Mouse (Mus musculus): ENCODE measurements around the gene Cyp2c23. TPM values are rescaled to one million over a fixed set of nuclear protein-coding genes. Genes with fewer than 3 reads are reported as not detected.
A peak's percentile ranks its signal among the peaks of the same experiment; 100 is the strongest.

Gene Cyp2c23
- polyA plus RNA-seq, 2 experiments, result 0.05 to 0.12 TPM

DNA sequence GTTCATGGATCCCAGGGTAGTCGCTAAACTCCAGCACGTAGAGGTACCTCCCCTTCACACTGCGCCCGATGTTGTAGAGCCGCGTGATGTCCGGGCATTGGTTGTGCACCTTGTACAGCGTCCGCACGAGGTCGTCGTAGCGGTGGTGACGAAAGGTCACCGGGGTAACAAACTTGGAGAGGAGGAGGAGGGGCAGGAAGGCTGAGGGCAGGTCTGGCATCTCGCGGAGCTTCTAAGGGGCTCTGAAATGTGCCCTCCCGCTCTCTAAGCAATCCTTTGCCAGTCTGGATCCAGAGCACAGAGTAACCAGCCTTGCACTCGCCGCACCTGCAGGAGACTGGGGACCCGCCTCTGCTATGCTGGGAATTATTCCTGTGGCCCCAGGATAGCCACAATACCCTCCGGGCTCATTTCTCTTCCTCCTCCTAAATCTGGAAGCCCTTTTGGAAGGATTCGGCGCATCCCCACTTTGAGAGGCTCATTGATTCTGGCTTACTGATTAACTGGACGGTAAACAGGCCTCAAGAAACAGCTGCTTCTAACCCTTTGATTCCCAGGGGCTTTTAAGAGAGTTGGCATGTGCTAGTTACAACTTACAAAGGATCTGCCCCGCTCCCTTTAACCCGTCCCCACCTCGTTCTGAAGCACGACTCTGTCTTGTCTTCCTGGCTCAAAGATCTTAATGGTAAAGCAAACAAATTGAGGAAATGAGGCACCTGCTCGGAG, 42.8 kb downstream of the Cyp2c23 start, which contains the start of gene Cpn1:
TSS of gene Cpn1 (minus strand) at position 488 of the 726 bp plus-strand sequence.
- DNase-seq (ENCODE audit: low spot score) (no peak), ATAC-seq (ENCODE audit: low FRiP score, low read depth) (no peak)
- Histone ChIP-seq H3K27ac (replicated peaks; ENCODE audit: low read depth, low read length) (no peak within 1 kb of the TSS), H3K27me3 (ENCODE audit: control insufficient read depth, insufficient read depth, low read length) (no peaks in the 10 kb centered on the region), H3K9ac (ENCODE audit: low read depth, low read length, severe bottlenecking) (no peak within 1 kb of the TSS), H3K4me2 (replicated peaks; ENCODE audit: low read depth, low read length, severe bottlenecking) (peak within 1 kb of the TSS; percentile 30), H3K4me1 (ENCODE audit: control insufficient read depth, insufficient read depth, low read length) (no peaks in the 10 kb centered on the region), H3K36me3 (ENCODE audit: control insufficient read depth, insufficient read depth, low read length) (no peaks in the 10 kb centered on the region), H3K4me3 (replicated peaks; ENCODE audit: low read length) (no peak within 1 kb of the TSS), H3K9me3 (ENCODE audit: control insufficient read depth, low read length) (no peaks in the 10 kb centered on the region)
- no peak for TF ChIP-seq POLR2A (IDR thresholded peaks at IDR 0.05; ENCODE audit: borderline replicate concordance, extremely low read depth, insufficient read depth, insufficient read length)
- 18% methylated on average over 30 of the region's 30 CpGs for WGBS

DNA sequence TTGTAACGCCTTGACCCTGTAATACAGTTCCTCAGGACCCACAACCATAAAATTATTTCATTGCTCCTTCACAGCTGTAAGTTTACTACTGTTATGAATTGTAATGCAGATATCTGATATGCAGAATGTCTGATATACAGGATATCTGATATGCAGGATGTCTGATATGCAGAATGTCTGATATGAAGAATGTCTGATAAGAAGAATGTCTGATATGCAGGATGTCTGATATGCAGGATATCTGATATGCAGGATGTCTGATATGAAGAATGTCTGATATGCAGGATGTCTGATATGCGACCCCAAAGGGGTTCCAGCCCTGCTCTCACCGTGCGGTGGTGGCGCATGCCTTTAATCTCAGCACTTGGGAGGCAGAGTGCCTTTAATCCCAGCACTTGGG, 47.0 kb downstream of the Cyp2c23 start:
- no peak overlapping the region for H3K9ac ChIP-seq (ENCODE audit: low read depth, low read length, severe bottlenecking)
- H3K4me1 ChIP-seq (ENCODE audit: control insufficient read depth, insufficient read depth, low read length), result no peaks in the 10 kb centered on the region
- ATAC-seq (ENCODE audit: low FRiP score, low read depth) (no peak), DNase-seq (ENCODE audit: low spot score) (no peak)
- no peak overlapping the region for H3K27ac ChIP-seq (replicated peaks; ENCODE audit: low read depth, low read length)
- H3K9me3 ChIP-seq (ENCODE audit: control insufficient read depth, low read length), result no peaks in the 10 kb centered on the region
- no peaks in the 10 kb centered on the region for H3K36me3 ChIP-seq (ENCODE audit: control insufficient read depth, insufficient read depth, low read length)
- H3K4me3 ChIP-seq (replicated peaks; ENCODE audit: low read length), result no peak overlapping the region
- 77% methylated on average over 5 of the region's 5 CpGs for WGBS
- no peaks in the 10 kb centered on the region for H3K27me3 ChIP-seq (ENCODE audit: control insufficient read depth, insufficient read depth, low read length)
- no peak overlapping the region for H3K4me2 ChIP-seq (replicated peaks; ENCODE audit: low read depth, low read length, severe bottlenecking)
- no peak for TF ChIP-seq POLR2A (IDR thresholded peaks at IDR 0.05; ENCODE audit: borderline replicate concordance, extremely low read depth, insufficient read depth, insufficient read length)

DNA sequence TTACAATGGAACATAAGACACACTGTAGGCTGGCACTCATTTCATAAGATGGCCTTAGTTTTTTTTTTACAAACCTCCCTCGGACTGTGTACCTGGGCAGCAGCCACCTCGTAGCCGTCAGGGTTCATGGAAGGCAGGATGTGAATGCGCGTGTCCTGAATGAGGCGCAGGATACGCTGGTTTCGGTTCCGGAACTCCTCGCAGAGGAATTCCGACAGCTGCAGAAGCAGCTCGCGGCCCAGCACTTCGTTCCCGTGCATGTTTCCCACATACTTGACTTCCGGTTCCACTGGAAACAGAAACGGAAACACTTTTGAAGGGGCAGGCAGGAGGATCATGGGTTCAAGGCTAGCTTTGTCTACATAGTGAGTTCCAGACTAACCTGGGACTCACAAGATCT, 48.3 kb downstream of the Cyp2c23 start:
- no peaks in the 10 kb centered on the region for H3K4me1 ChIP-seq (ENCODE audit: control insufficient read depth, insufficient read depth, low read length)
- no peaks in the 10 kb centered on the region for H3K9me3 ChIP-seq (ENCODE audit: control insufficient read depth, low read length)
- H3K9ac ChIP-seq (ENCODE audit: low read depth, low read length, severe bottlenecking), result no peak overlapping the region
- H3K27me3 ChIP-seq (ENCODE audit: control insufficient read depth, insufficient read depth, low read length), result no peaks in the 10 kb centered on the region
- no peak overlapping the region for H3K4me2 ChIP-seq (replicated peaks; ENCODE audit: low read depth, low read length, severe bottlenecking)
- WGBS, result 94% methylated on average over 17 of the region's 17 CpGs
- H3K27ac ChIP-seq (replicated peaks; ENCODE audit: low read depth, low read length), result no peak overlapping the region
- ATAC-seq (ENCODE audit: low FRiP score, low read depth), result no peak
- no peak for DNase-seq (ENCODE audit: low spot score)
- no peak for TF ChIP-seq POLR2A (IDR thresholded peaks at IDR 0.05; ENCODE audit: borderline replicate concordance, extremely low read depth, insufficient read depth, insufficient read length)
- H3K36me3 ChIP-seq (ENCODE audit: control insufficient read depth, insufficient read depth, low read length), result no peaks in the 10 kb centered on the region
- no peak overlapping the region for H3K4me3 ChIP-seq (replicated peaks; ENCODE audit: low read length)

DNA sequence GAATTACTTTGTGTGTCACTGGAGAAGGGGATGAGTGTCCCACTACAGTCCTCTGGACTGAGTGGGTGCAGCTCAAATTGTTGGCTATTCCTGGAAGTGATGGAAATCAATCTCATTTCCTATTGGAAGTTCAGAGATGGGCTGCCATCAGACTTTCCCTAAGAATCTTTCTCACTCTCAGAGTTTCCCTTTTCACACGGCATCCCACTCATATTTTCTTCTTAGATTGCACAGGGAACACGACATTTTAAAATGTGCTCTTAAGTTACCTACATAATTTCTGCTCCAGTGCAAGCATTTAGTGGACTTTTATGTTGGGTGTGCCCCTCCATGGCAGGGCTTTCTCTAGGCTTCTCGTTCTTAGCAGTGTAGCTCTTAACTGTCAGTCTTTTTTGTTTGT, 51.2 kb downstream of the Cyp2c23 start:
- WGBS, result 68% methylated on average over 3 of the region's 3 CpGs
- TF ChIP-seq POLR2A (IDR thresholded peaks at IDR 0.05; ENCODE audit: borderline replicate concordance, extremely low read depth, insufficient read depth, insufficient read length), result no peak
- Histone ChIP-seq H3K4me3 (replicated peaks; ENCODE audit: low read length) (no peak overlapping the region), H3K36me3 (ENCODE audit: control insufficient read depth, insufficient read depth, low read length) (no peaks in the 10 kb centered on the region), H3K9me3 (ENCODE audit: control insufficient read depth, low read length) (no peaks in the 10 kb centered on the region), H3K27me3 (ENCODE audit: control insufficient read depth, insufficient read depth, low read length) (no peaks in the 10 kb centered on the region), H3K4me2 (replicated peaks; ENCODE audit: low read depth, low read length, severe bottlenecking) (no peak overlapping the region), H3K27ac (replicated peaks; ENCODE audit: low read depth, low read length) (no peak overlapping the region), H3K4me1 (ENCODE audit: control insufficient read depth, insufficient read depth, low read length) (no peaks in the 10 kb centered on the region), H3K9ac (ENCODE audit: low read depth, low read length, severe bottlenecking) (no peak overlapping the region)
- ATAC-seq (ENCODE audit: low FRiP score, low read depth) (no peak), DNase-seq (ENCODE audit: low spot score) (no peak)

DNA sequence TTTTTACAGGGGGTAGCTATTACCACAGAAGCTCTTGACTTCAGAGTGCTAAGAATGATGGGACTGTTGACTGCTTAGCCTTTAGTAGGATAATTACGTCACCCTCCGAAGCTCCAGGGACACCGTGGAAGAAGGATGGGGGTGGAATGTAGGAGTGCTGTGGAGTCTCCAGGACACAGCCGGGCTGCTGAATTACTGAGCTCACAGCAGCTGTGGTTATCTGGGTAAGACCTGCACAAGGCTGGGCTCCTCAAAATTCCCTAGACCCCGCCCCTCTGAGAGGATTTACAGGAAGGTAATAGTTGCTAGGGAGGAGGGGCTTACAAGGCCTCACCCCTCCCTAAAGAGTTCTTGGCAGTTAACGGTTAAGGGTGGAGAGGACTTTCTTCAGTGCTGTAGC, 52.3 kb downstream of the Cyp2c23 start:
- no peaks in the 10 kb centered on the region for H3K9me3 ChIP-seq (ENCODE audit: control insufficient read depth, low read length)

More for the DNA sequence above, 52.3 kb downstream of the Cyp2c23 start:
- WGBS, result 43% methylated on average over 6 of the region's 6 CpGs
- Histone ChIP-seq H3K4me2 (replicated peaks; ENCODE audit: low read depth, low read length, severe bottlenecking) (no peak overlapping the region), H3K27me3 (ENCODE audit: control insufficient read depth, insufficient read depth, low read length) (no peaks in the 10 kb centered on the region), H3K27ac (replicated peaks; ENCODE audit: low read depth, low read length) (no peak overlapping the region), H3K4me3 (replicated peaks; ENCODE audit: low read length) (no peak overlapping the region), H3K36me3 (ENCODE audit: control insufficient read depth, insufficient read depth, low read length) (no peaks in the 10 kb centered on the region), H3K4me1 (ENCODE audit: control insufficient read depth, insufficient read depth, low read length) (no peaks in the 10 kb centered on the region), H3K9ac (ENCODE audit: low read depth, low read length, severe bottlenecking) (no peak overlapping the region)
- no peak for TF ChIP-seq POLR2A (IDR thresholded peaks at IDR 0.05; ENCODE audit: borderline replicate concordance, extremely low read depth, insufficient read depth, insufficient read length)
- no peak for DNase-seq (ENCODE audit: low spot score)
- ATAC-seq (ENCODE audit: low FRiP score, low read depth), result no peak
